Mouse (Mus musculus): ENCODE data around the gene Pex6. TPM values are rescaled to one million over a fixed set of nuclear protein-coding genes. Genes with fewer than 3 reads are reported as not detected.

The Pex6 gene
- polyA plus RNA-seq, 1 experiment from 2014 or later, result 25.7 TPM

- WGBS, result 86% methylated on average over 16 of the region's 16 CpGs
- H3K4me1 ChIP-seq (ENCODE audit: insufficient read depth), result peaks cover 14% of the 10 kb centered on the region
- H3K9ac ChIP-seq, result no peak overlapping the region
- DNase-seq, result no peak
- no peak overlapping the region for H3K27ac ChIP-seq (ENCODE audit: low read depth)
- ATAC-seq (ENCODE audit: insufficient read depth), result no peak
- no peaks in the 10 kb centered on the region for H3K9me3 ChIP-seq (ENCODE audit: low read depth, low read length)
- TF ChIP-seq CTCF (IDR thresholded peaks at IDR 0.05; ENCODE audit: low read depth), result no peak
- no peak overlapping the region for H3K4me3 ChIP-seq (ENCODE audit: low read depth, low read length)
- peaks cover 57% of the 10 kb centered on the region for H3K36me3 ChIP-seq (ENCODE audit: insufficient read depth)
- H3K4me2 ChIP-seq, result no peak overlapping the region
- no peaks in the 10 kb centered on the region for H3K27me3 ChIP-seq (ENCODE audit: insufficient read depth, low read length)
Measured at GRCm38 (mm10) chr17:46682654-46683389, 28.4 kb upstream of the Pex6 start.

DNA sequence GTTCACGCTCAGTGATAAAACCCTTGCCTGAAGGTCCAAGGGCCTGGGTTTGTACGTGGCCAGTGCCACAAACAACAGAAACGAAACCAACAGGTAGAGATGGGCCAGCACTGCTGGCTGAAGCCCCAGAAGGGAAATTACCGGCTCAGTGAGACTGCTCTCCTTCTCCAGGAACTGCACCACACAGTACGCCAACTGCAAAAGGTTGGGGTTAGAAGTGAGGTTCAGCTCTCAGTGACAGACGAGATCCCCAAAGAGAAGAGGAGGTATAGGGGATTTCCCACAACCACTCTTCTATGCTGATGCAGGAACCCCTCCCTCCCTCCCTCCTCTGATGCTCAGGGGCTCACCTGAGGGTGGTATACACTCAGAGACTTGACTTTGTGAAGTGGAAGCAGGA, 25.4 kb upstream of the Pex6 start:
- H3K27me3 ChIP-seq (ENCODE audit: insufficient read depth, low read length), result no peaks in the 10 kb centered on the region
- no peak overlapping the region for H3K27ac ChIP-seq (ENCODE audit: low read depth)
- WGBS, result 91% methylated on average over 6 of the region's 6 CpGs
- no peak overlapping the region for H3K9ac ChIP-seq
- no peak for TF ChIP-seq CTCF (IDR thresholded peaks at IDR 0.05; ENCODE audit: low read depth)
- peaks cover 67% of the 10 kb centered on the region for H3K36me3 ChIP-seq (ENCODE audit: insufficient read depth)
- DNase-seq, result no peak
- H3K4me2 ChIP-seq, result no peak overlapping the region
- H3K4me3 ChIP-seq (ENCODE audit: low read depth, low read length), result no peak overlapping the region
- H3K4me1 ChIP-seq (ENCODE audit: insufficient read depth), result peaks cover 7% of the 10 kb centered on the region; the same call in 1 of the 2 replicates
- H3K9me3 ChIP-seq (ENCODE audit: low read depth, low read length), result no peaks in the 10 kb centered on the region
- ATAC-seq (ENCODE audit: insufficient read depth), result no peak

DNA sequence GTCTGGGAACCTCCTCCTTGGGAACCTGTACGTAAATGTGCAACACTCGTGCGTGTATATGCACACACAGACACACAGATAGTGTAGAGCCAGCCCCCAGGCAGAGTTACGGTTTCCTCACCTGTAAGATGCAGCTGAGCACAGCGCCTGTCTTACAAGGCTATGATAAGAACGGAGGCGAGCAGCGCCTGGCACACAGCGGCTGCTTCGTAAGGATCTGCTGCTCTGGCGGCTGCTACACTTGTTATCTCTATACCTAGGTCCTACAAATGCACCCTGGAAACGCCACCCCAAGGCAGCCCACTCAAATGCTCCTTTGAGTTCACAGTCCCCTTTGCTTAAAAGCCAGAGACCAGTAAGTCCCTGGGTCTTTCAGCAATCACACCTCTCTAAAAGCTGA, 20.6 kb upstream of the Pex6 start:
- no peaks in the 10 kb centered on the region for H3K27me3 ChIP-seq (ENCODE audit: insufficient read depth, low read length)
- no peaks in the 10 kb centered on the region for H3K9me3 ChIP-seq (ENCODE audit: low read depth, low read length)
- H3K9ac ChIP-seq, result no peak overlapping the region
- peaks cover 52% of the 10 kb centered on the region for H3K36me3 ChIP-seq (ENCODE audit: insufficient read depth)
- ATAC-seq (ENCODE audit: insufficient read depth), result no peak
- DNase-seq, result no peak
- TF ChIP-seq CTCF (IDR thresholded peaks at IDR 0.05; ENCODE audit: low read depth), result no peak
- no peaks in the 10 kb centered on the region for H3K4me1 ChIP-seq (ENCODE audit: insufficient read depth)
- no peak overlapping the region for H3K27ac ChIP-seq (ENCODE audit: low read depth)
- H3K4me2 ChIP-seq, result no peak overlapping the region
- 80% methylated on average over 12 of the region's 12 CpGs for WGBS
- H3K4me3 ChIP-seq (ENCODE audit: low read depth, low read length), result no peak overlapping the region

DNA sequence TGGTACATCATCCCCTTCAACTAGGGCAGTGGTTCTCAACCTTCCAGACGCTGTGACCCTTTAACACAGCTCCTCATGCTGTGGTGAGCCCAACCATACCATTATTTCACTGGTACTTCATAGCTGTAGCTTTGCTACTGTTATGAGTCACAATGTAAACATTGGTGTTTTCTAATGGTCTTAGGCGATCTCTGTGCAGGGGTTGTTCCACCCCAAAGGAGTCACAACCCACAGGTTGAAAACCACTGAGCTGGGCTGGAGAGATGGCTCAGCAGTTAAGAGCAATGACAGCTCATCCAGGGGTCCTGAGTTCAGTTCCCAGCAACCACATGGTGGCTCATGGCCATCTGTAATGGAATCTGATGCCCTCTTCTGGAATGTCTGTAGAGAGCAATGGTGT, 19.9 kb upstream of the Pex6 start:
- Histone ChIP-seq H3K4me2 (no peak overlapping the region), H3K27me3 (ENCODE audit: insufficient read depth, low read length) (no peaks in the 10 kb centered on the region), H3K36me3 (ENCODE audit: insufficient read depth) (peaks cover 47% of the 10 kb centered on the region), H3K4me3 (ENCODE audit: low read depth, low read length) (no peak overlapping the region), H3K27ac (ENCODE audit: low read depth) (no peak overlapping the region), H3K9ac (no peak overlapping the region), H3K4me1 (ENCODE audit: insufficient read depth) (no peaks in the 10 kb centered on the region), H3K9me3 (ENCODE audit: low read depth, low read length) (no peaks in the 10 kb centered on the region)
- ATAC-seq (ENCODE audit: insufficient read depth), result no peak
- TF ChIP-seq CTCF (IDR thresholded peaks at IDR 0.05; ENCODE audit: low read depth), result no peak
- DNase-seq, result no peak
- WGBS, result 88% methylated on average over 2 of the region's 2 CpGs

DNA sequence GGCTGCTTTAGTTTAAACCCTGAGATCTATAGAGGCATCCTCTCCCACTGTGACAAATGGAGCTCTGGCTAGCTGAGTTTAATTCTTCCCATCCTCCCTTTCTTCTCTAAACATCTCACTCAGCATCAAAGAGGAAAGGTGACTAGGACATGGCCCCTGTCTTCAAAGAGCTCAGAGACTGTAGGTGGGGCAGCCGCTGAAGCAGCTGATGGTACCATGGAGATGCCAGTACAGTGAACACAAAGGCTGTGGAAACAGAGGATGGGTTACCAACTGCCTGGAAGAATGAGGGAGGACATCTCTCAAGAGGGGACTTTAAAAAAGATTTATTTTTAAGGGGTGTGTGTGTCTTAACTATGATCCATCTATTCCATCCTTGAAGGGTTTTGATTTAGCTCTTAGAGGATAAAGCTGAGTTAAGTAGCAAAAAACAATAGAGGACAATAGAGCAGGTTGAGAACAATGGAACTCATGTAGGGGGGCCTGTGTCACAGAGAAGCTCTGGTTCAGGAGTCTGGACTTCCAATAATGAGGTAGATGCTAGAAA, 16.7 kb upstream of the Pex6 start:
- no peak for TF ChIP-seq CTCF (IDR thresholded peaks at IDR 0.05; ENCODE audit: low read depth)
- no peaks in the 10 kb centered on the region for H3K9me3 ChIP-seq (ENCODE audit: low read depth, low read length)
- H3K4me3 ChIP-seq (ENCODE audit: low read depth, low read length), result no peak overlapping the region
- no peak for ATAC-seq (ENCODE audit: insufficient read depth)
- DNase-seq, result no peak
- no peaks in the 10 kb centered on the region for H3K27me3 ChIP-seq (ENCODE audit: insufficient read depth, low read length)
- no peak overlapping the region for H3K27ac ChIP-seq (ENCODE audit: low read depth)
- peaks cover 41% of the 10 kb centered on the region for H3K36me3 ChIP-seq (ENCODE audit: insufficient read depth)
- no peak overlapping the region for H3K9ac ChIP-seq
- WGBS, result 52% methylated on average over 1 of the region's 1 CpGs
- no peak overlapping the region for H3K4me2 ChIP-seq
- H3K4me1 ChIP-seq (ENCODE audit: insufficient read depth), result no peaks in the 10 kb centered on the region

GRCm38 (mm10) chr17:46698515-46698914, 12.7 kb upstream of the Pex6 start:
- no peaks in the 10 kb centered on the region for H3K9me3 ChIP-seq (ENCODE audit: low read depth, low read length)
- no peak overlapping the region for H3K4me3 ChIP-seq (ENCODE audit: low read depth, low read length)
- 85% methylated on average over 6 of the region's 6 CpGs for WGBS
- no peak overlapping the region for H3K27ac ChIP-seq (ENCODE audit: low read depth)
- ATAC-seq (ENCODE audit: insufficient read depth) (no peak), DNase-seq (no peak)
- H3K27me3 ChIP-seq (ENCODE audit: insufficient read depth, low read length), result no peaks in the 10 kb centered on the region
- H3K36me3 ChIP-seq (ENCODE audit: insufficient read depth), result peaks cover 26% of the 10 kb centered on the region
- H3K4me2 ChIP-seq, result no peak overlapping the region
- H3K4me1 ChIP-seq (ENCODE audit: insufficient read depth), result peaks cover 4% of the 10 kb centered on the region; the same call in 1 of the 2 replicates
- no peak overlapping the region for H3K9ac ChIP-seq
- TF ChIP-seq CTCF (IDR thresholded peaks at IDR 0.05; ENCODE audit: low read depth), result no peak

GRCm38 (mm10) chr17:46699245-46699644, 12.0 kb upstream of the Pex6 start:
- peaks cover 26% of the 10 kb centered on the region for H3K36me3 ChIP-seq (ENCODE audit: insufficient read depth)
- no peak for TF ChIP-seq CTCF (IDR thresholded peaks at IDR 0.05; ENCODE audit: low read depth)
- no peaks in the 10 kb centered on the region for H3K9me3 ChIP-seq (ENCODE audit: low read depth, low read length)
- WGBS, result 81% methylated on average over 5 of the region's 5 CpGs
- H3K27ac ChIP-seq (ENCODE audit: low read depth), result no peak overlapping the region
- no peaks in the 10 kb centered on the region for H3K27me3 ChIP-seq (ENCODE audit: insufficient read depth, low read length)
- H3K4me1 ChIP-seq (ENCODE audit: insufficient read depth), result peaks cover 10% of the 10 kb centered on the region; the same call in 1 of the 2 replicates
- H3K4me2 ChIP-seq, result no peak overlapping the region
- DNase-seq (no peak), ATAC-seq (ENCODE audit: insufficient read depth) (no peak)
- H3K9ac ChIP-seq, result no peak overlapping the region
- no peak overlapping the region for H3K4me3 ChIP-seq (ENCODE audit: low read depth, low read length)
